Mouse (Mus musculus): Measurements from ENCODE around the gene Igsf10.
A peak's percentile ranks its signal among the peaks of the same experiment; 100 is the strongest.
"Not testable (repeated sequence)": the region's sequence is repeated elsewhere in the genome, so short reads cannot be mapped to it uniquely, and the experiment has no call there.

The Igsf10 gene

GRCm38 (mm10) chr3:59344065-59344905, at the start of gene Igsf10:
Gene Igsf10, minus strand, starts transcription at chr3:59344394.
- DNase-seq: peak; percentile 38 to 47

DNA sequence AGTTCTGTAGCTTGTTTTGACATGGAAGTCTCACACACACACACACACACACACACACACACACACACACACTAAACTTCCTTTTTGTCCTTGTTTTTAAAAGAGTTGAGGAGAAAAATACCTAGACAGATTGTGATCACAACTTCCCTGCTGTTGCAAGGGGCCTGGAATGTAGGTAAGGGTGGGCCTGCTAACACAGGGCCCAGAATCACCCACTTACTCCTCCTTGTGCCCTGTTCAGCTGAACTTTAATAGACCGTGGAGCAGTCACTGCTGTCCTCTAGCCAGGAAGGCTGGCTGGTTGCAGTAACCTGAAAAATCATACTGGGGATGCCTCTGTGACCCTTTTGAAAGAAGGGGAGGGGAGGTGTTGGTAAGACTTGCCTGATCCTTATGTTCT, 41.4 kb upstream of the Igsf10 start:
- DNase-seq: no peak

- DNase-seq: no peak
Observed at GRCm38 (mm10) chr3:59385000-59385399, 40.8 kb upstream of the Igsf10 start.

GRCm38 (mm10) chr3:59384321-59384720, 40.1 kb upstream of the Igsf10 start:
- DNase-seq: no peak

DNA sequence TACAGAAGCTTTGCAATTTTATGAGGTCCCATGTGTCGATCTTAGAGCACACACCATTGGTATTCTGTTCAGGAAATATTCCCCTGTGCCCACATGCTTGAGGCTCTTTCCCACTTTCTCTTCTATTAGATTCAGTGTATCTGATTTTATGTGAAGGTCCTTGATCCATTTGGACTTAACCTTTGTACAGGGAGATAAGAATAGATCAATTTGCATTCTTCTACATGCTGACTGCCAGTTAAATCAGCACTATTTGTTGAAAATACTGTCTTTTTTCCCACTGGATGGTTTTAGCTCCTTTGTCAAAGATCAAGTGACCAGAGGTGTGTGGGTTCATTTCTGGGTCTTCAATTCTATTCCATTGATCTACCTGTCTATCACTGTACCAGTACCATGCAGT, 34.6 kb upstream of the Igsf10 start:
- DNase-seq: not testable (repeated sequence)

DNA sequence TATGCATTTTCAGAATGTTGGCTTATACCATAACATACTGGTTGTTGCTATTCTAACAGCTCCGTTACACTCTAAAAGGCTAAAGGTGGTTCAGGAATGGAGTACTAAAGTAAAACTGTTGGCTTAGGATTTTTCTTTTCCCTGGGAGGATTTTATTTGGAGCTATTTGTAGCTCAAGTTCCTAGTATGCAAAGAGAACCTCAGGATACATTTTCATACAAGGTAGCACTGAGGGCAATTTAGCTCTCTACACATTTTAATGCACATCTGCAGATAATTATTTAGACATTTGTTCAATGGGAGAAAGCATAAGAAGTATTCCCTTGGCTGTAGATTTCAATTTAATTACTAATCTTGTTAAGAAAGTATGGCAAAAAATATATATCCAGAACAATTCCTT, 17.7 kb upstream of the Igsf10 start:
- DNase-seq: no peak

GRCm38 (mm10) chr3:59360102-59360501, 15.9 kb upstream of the Igsf10 start:
- no peak for DNase-seq

DNA sequence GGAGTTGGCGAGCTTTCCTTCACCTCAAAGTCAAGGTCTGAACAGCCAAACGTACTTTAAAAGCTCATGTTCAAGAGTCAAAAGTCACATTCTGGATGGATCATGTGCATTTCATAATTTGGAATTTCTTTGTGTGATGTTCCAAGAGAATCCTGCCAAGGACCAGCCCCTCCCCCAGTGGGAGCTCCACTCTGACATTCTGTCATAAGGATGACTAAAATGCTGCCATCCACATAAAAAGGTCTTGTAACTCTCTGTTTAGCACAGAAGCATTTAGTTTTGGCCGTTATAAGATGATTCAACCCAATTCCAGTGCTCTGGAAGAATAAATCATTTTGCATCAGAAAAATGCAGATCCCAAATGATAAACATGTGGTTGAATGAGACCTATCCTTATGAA, 10.0 kb upstream of the Igsf10 start:
- no peak for DNase-seq

DNA sequence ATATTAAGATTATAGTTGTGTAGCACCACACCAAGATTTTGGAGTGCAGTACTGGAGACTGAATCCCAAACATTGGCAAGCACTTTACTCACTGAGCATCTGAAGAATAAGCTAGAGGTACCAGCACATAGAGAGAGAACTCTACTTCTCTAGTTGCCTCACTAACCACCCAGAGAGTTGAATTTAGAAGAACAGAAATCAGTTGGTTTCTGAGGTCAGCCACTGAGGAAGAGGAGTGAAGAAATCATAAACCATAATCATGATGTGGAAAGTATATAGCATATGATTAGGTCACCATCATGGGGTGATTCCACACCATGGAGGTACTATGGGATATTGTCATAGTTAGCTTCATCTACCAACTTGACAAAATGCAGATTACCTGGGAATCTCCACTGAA, 7.6 kb upstream of the Igsf10 start:
- DNase-seq: no peak

GRCm38 (mm10) chr3:59343026-59343425, 1.2 kb downstream of the Igsf10 start:
- no peak for DNase-seq

DNA sequence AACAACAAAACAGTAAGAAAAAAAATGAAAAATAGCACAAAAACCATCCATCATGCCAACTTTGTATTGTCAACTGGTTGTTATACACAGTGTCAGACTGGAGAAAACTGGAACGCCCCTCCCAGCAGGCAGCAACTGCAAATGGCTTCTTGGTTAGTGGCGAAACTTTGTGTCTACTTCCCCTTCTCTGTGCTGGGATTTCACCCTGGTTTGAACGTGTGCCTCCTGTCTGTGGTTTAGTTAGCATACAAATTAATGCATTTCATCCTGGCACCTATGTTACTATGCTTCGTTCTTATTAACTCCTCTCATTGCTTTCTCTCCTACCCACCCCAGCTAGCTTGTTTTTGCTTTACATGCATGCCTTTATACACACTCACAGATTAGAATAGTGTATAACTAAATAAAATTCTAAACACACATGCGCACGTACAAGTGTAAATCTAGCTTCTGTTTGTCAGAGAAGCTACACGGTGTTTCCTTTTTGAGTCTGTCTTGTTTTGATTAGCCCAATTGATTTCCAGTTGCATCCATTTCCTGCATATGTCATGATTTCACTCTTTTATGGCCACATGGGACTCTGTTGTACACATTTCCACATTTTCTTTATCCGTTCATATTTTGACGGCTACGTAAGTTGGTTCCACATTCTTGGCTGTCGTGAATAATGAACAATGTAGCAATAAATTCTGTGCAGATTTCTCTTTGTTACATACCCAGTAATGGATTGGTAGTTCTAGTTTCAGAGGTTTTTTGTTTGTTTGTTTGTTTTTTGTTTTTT, 2.4 kb downstream of the Igsf10 start:
- no peak for DNase-seq

DNA sequence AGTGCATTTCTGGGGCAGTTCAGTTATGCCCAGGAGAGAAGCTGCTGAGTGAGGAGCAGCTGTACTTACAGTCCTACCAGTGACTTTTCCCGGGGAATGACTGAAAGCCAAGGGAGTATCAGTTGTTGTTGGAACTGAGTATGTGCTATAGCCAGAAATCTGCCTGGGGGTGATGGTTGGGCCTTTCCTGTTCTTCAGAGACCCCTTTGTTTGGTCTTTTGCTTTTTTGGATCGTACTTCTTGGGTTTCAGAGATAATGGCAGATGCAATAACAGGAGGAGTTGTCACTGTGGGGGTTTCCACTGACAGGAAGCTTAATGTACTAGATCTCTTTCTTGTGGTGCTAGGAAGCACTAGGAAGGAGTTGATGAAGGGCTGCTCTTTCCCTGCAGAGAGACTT, 15.7 kb downstream of the Igsf10 start:
- DNase-seq: no peak

DNA sequence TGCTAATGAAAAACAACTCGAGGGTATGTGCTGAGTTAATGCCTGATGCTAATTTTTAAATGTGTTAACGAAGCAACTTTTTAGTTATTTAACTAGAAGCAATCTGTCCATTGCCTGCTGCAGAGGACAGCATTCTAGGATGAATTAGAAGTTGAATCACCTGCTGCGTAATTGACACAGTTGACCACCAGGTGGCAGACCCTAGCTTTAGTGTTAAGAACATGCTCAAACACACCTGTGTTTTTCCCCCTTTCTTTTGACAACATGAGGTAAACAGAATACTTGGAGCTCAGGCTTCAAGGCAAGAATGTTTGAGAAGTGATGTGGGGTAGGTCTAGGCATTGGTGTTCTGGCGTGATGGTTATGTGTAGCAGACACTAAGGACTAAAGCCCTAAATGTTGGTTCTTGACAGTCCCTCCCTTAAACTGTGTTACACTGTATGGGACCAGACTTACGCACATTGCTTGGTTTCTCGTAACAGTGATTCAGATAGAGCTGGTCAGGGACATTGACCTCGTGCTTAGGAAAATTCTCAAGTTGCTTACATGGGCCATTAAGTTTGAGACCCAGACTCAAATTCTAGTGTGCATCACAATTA, 22.8 kb downstream of the Igsf10 start:
- DNase-seq: peak; percentile 62 to 70

- no peak for DNase-seq
Observed at GRCm38 (mm10) chr3:59316077-59316476, 28.1 kb downstream of the Igsf10 start.

DNA sequence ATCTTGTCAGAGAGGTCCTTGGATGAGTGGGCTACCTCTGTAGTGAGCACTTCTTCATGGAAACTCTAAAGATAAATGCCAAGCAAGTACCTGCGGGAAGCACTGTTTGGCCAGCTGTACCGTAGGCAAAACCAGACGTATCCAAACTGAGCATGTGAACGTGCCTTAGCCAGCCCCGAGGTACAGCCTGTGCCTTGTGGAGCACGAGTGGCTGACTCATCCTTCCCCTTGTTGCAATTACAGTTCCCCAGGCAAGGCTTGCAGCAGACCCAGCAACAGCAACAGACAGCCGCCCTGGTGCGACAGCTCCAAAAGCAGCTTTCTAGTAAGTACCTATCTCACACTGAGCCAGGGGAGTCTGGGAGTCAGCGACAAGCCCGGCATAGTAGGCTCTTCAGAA, 31.6 kb downstream of the Igsf10 start:
- no peak for DNase-seq

DNA sequence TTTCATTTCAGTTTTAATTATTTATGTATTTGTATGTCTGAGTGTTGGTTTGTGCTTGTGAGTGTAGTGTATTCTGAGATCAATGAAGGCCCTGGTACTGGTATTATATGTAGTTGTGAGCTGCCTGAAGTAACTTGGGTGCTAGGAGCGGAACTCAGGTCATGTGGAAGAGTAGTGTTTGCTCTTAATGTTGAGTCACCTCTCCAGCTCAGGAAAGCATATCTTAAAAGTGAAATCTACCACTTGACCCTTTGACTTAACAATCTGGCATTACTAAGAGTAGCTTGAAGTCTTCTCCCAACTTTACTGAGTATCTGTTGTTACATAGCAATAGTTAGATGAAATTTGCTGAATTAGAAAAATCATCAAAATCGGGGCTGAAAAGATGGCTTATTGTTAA, 38.7 kb downstream of the Igsf10 start:
- DNase-seq: no peak

DNA sequence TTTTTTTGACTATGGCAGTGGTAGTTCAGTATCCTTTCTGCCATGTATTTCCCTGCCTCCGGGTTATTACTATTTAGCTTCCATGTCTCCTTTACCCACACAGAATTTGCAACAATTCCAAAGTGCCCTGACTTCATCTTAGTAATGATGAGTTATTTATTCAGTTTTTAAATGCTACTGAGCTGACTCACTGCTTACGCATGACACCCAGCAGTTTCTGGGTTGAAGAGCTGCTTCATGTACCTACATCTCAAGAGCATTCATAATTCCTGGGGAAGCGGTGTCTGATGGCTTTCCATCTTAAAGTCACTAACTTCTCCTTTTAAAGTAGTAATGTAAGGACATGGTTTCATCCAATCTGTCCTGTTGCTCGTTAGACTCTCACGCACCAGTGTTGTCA, 39.2 kb downstream of the Igsf10 start:
- no peak for DNase-seq

- DNase-seq: peak; percentile 33 to 39
Observed at GRCm38 (mm10) chr3:59297653-59298052, 46.5 kb downstream of the Igsf10 start.

DNA sequence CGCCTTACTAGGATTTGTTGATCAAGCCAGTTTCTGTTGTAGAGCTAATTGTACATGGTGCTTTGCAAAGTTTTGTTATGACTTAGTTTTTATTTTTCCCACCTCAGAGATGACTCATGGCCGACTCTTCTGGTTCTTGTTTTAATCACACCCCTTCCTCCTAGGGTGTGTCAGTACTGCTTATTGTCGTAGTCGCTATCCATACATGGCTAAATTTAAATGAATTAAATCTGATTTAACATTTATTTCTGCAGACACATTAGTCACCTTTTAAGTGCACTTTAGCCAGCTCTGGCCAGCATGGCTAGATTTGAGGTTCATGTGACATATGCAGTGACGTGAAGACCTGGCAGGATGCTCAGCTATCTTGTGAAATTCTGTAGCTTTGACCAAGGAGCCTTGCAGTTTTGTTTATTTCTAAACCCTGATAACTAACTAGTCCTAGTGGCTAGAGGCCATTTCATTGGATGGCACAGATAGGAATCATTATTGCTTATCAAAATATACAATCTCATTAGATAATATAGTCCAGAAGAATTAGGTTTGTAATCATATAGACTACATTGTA, 47.5 kb downstream of the Igsf10 start:
- no peak for DNase-seq

DNA sequence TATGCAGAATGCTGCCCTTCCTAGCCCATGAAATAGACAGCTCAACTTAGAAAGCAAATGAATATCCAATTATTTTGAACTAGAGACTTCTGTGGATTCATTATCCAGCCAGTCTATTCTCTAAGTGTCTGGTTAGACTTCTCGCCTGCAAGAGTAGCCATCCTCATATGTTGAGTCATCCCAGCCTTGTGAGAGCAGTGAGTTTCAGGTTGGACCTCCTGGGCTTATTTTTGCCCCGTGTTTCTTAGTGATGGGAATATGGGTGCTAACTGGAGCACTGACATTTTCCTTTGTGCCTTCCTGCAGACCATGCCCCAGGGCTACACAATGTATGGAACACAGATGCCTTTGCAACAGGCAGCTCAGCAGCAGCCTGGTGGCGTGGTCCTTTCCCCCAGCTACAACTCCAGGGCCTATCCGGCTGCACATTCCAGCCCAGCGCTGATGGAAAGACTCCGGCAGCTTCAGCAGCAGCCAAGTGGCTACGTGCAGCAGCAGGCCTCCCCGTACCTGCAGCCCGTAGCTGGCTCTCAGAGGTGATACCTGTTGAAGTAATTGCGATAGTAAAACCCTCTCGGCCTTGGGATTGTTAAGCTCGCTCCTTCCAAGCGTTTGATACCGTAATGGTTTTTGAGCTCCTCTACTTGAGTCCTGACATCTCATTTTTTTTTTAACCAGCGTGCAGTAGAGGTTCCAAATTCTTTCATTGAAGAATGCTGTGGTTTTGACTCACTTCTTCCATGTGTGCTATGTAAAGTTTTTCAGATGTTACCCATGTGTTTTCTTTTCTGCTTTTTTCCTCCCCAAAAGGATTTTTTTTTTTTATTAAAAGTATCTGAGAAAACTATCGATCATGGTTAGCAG, 48.3 kb downstream of the Igsf10 start:
- DNase-seq: no peak

GRCm38 (mm10) chr3:59293437-59294199, 50.6 kb downstream of the Igsf10 start:
- no peak for DNase-seq

GRCm38 (mm10) chr3:59290551-59290950, 53.6 kb downstream of the Igsf10 start:
- no peak for DNase-seq
